Mouse (Mus musculus) megakaryocyte, embryonic 14.5 days (primary cell): ENCODE measurements around the gene Tdrd9.

Experiments used
- FLI1 ChIP-seq: IDR thresholded peaks from 2 replicates; pipeline ENCODE4 v1.6.1; 2012; ENCODE audit warnings: low read length, inconsistent platforms, mixed read lengths
- GATA1 ChIP-seq: IDR thresholded peaks from 3 replicates; pipeline ENCODE4 v1.6.1; 2012; ENCODE audit warnings: mixed read lengths, low read length, inconsistent platforms, borderline replicate concordance

DNA sequence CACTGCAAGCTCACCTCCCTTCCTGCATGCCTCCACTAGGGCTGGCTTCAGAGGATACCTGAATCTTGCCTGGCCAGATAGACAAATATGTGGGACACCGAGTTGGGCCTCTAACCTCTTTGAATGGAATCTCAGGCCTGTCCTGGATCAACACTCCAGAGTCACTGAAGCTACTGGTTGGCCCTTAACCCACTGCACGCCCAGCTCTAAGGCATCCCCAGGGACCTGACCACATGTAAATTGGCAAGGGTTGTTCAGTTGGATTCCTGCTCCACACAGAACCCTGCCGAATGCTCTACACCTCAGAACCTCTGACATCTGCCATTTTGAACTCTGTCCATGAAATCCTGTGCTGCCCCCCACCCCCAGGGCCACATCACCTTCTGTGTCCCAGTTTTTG, 38.8 kb upstream of the Tdrd9 start:
- no peak for TF ChIP-seq GATA1
- no peak for TF ChIP-seq FLI1
